Mouse (Mus musculus): Measurements from ENCODE around the gene Rsph6a.

Rsph6a gene

GRCm38 (mm10) chr7:19054047-19054776 lies at the start of gene Rsph6a:
TSS of gene Rsph6a (plus strand) at chr7:19054690.
- DNase-seq (ENCODE audit: low spot score in 2 of 2): no peak

GRCm38 (mm10) chr7:19005417-19006121 lies 48.9 kb upstream of the Rsph6a start:
- no peak for DNase-seq (ENCODE audit: low spot score in 2 of 2)

GRCm38 (mm10) chr7:19006476-19006875 lies 48.0 kb upstream of the Rsph6a start:
- DNase-seq (ENCODE audit: low spot score in 2 of 2): peak; percentile 73 to 82

GRCm38 (mm10) chr7:19007026-19007977 lies 47.2 kb upstream of the Rsph6a start:
- no peak for DNase-seq (ENCODE audit: low spot score in 2 of 2)

- DNase-seq (ENCODE audit: low spot score in 2 of 2): no peak
Observed at GRCm38 (mm10) chr7:19010581-19010980, 43.9 kb upstream of the Rsph6a start.

GRCm38 (mm10) chr7:19012025-19012621 lies 42.4 kb upstream of the Rsph6a start:
- no peak for DNase-seq (ENCODE audit: low spot score in 2 of 2)

- no peak for DNase-seq (ENCODE audit: low spot score in 2 of 2)
Observed at GRCm38 (mm10) chr7:19012882-19013281, 41.6 kb upstream of the Rsph6a start.

GRCm38 (mm10) chr7:19014452-19014851 lies 40.0 kb upstream of the Rsph6a start:
- no peak for DNase-seq (ENCODE audit: low spot score in 2 of 2)

- no peak for DNase-seq (ENCODE audit: low spot score in 2 of 2)
Observed at GRCm38 (mm10) chr7:19016042-19016441, 38.4 kb upstream of the Rsph6a start.

- no peak for DNase-seq (ENCODE audit: low spot score in 2 of 2)
Observed at GRCm38 (mm10) chr7:19017909-19018308, 36.6 kb upstream of the Rsph6a start.

- DNase-seq (ENCODE audit: low spot score in 2 of 2): no peak
Observed at GRCm38 (mm10) chr7:19021048-19021447, 33.4 kb upstream of the Rsph6a start.

GRCm38 (mm10) chr7:19022189-19022958 lies 32.1 kb upstream of the Rsph6a start:
- DNase-seq (ENCODE audit: low spot score in 2 of 2): no peak

GRCm38 (mm10) chr7:19023357-19023814 lies 31.1 kb upstream of the Rsph6a start, which contains the start of gene Foxa3:
TSS of gene Foxa3 (minus strand) at chr7:19023538.
- DNase-seq (ENCODE audit: low spot score in 2 of 2): peak; percentile 33 to 47

GRCm38 (mm10) chr7:19024096-19024506 lies 30.4 kb upstream of the Rsph6a start, which contains the start of gene Sympk:
TSS of gene Sympk (plus strand) at chr7:19024377.
- peak; percentile 96 to 97 for DNase-seq (ENCODE audit: low spot score in 2 of 2)

GRCm38 (mm10) chr7:19024581-19025255 lies 29.8 kb upstream of the Rsph6a start:
- DNase-seq (ENCODE audit: low spot score in 2 of 2): peak; percentile 19 to 35

GRCm38 (mm10) chr7:19028067-19028466 lies 26.4 kb upstream of the Rsph6a start:
- no peak for DNase-seq (ENCODE audit: low spot score in 2 of 2)

GRCm38 (mm10) chr7:19029084-19029653 lies 25.3 kb upstream of the Rsph6a start:
- peak; percentile 30 to 45 for DNase-seq (ENCODE audit: low spot score in 2 of 2)

- no peak for DNase-seq (ENCODE audit: low spot score in 2 of 2)
Observed at GRCm38 (mm10) chr7:19031641-19032040, 22.8 kb upstream of the Rsph6a start.

- DNase-seq (ENCODE audit: low spot score in 2 of 2): no peak
Observed at GRCm38 (mm10) chr7:19044616-19045015, 9.9 kb upstream of the Rsph6a start.
